Mouse (Mus musculus) midbrain, embryonic 15.5 days (tissue): ENCODE measurements at regions not wholly inside any gene's neighbourhood (a gene's known extent, or its start where the extent isn't known, plus 50 kb on each side); places are given as distances from the start of the nearest gene placed in this dataset.

Experiments used
- ATAC-seq: fragments of 200-750 bp; cut with Nextera tagmentation; replicated peaks from 2 replicates; pipeline ENCODE4 v1.8.0; 2017; ENCODE audit warnings: moderate TSS enrichment
- H3K27ac ChIP-seq: fragments of 300-500 bp; sonication (generic); 2 replicates; pipeline ENCODE4 v1.5.1; 2015; ENCODE audit warnings: mild to moderate bottlenecking, inconsistent platforms
- H3K27me3 ChIP-seq: fragments of 300-500 bp; sonication (generic); replicated peaks from 2 replicates; pipeline ENCODE4 v1.6.1; 2015; ENCODE audit warnings: inconsistent platforms
- H3K36me3 ChIP-seq: fragments of 300-500 bp; sonication (generic); replicated peaks from 2 replicates; pipeline ENCODE4 v1.6.1; 2015; ENCODE audit warnings: inconsistent platforms
- H3K4me1 ChIP-seq: fragments of 300-500 bp; sonication (generic); 2 replicates; pipeline ENCODE4 v1.6.1; 2015; ENCODE audit warnings: inconsistent platforms
- H3K4me2 ChIP-seq: fragments of 300-500 bp; sonication (generic); 2 replicates; pipeline ENCODE4 v1.6.1; 2015; ENCODE audit warnings: inconsistent platforms, mild to moderate bottlenecking, moderate library complexity
- H3K4me3 ChIP-seq: fragments of 300-500 bp; sonication (generic); 2 replicates; pipeline ENCODE4 v1.5.1; 2015; ENCODE audit warnings: mild to moderate bottlenecking, inconsistent platforms
- H3K9ac ChIP-seq: fragments of 300-500 bp; sonication (generic); 2 replicates; pipeline ENCODE4 v1.6.1; 2015; ENCODE audit warnings: mild to moderate bottlenecking, inconsistent platforms
- H3K9me3 ChIP-seq: fragments of 300-500 bp; sonication (generic); 2 replicates; pipeline ENCODE4 v1.6.1; 2016; ENCODE audit warnings: inconsistent platforms
- WGBS: fragments of 180-500 bp; shearing (Covaris S2); methylation state at CpG from one replicate; pipeline ENCODE4 v1.1.7; 2015; ENCODE audit warnings: mixed read lengths; 5-methylcytosine and 5-hydroxymethylcytosine counted together

DNA sequence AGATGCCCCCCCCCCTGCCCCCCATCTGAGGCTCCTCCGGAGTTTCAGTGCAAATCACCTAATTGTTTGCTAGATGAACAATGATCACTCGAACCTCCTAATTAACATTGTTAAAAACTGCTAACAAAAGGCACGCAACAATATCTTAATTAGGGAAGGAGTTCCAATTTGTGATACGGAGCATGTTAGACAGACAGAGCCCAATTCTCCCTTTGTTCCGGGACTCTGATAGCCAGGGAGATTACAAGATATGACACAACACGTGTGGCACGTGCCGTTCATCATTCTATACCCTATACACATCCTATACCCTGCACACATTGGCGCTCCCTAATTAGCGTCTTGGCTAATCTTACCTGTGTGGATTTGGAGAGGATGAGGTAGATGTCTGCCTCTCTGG, 237.5 kb downstream of the Cd83 start:
- Histone ChIP-seq H3K4me2 (no peak overlapping the region), H3K36me3 (no peaks in the 10 kb centered on the region), H3K9ac (no peak overlapping the region), H3K27ac (no peak overlapping the region), H3K27me3 (peaks cover 29% of the 10 kb centered on the region), H3K4me1 (peaks cover 27% of the 10 kb centered on the region), H3K9me3 (no peaks in the 10 kb centered on the region), H3K4me3 (no peak overlapping the region)
- ATAC-seq, result no peak
- WGBS, result 45% methylated on average over 10 of the region's 10 CpGs

- Histone ChIP-seq H3K27ac (no peak overlapping the region), H3K27me3 (peaks cover 28% of the 10 kb centered on the region), H3K36me3 (no peaks in the 10 kb centered on the region), H3K4me1 (peaks cover 15% of the 10 kb centered on the region), H3K9ac (no peak overlapping the region), H3K4me3 (no peak overlapping the region), H3K4me2 (no peak overlapping the region), H3K9me3 (no peaks in the 10 kb centered on the region)
- WGBS, result 48% methylated on average over 3 of the region's 3 CpGs
- ATAC-seq, result no peak
Observed at GRCm38 (mm10) chr13:44024612-44025011, 240.0 kb downstream of the Cd83 start.

- Histone ChIP-seq H3K4me1 (peaks cover 8% of the 10 kb centered on the region), H3K27ac (0 out of 2 replicates have a peak overlapping the region, but pooled peaks have one; percentile 13), H3K9ac (no peak overlapping the region), H3K9me3 (no peaks in the 10 kb centered on the region), H3K4me2 (peak overlapping the region; percentile 10; the same call in 1 of the 2 replicates), H3K4me3 (no peak overlapping the region), H3K27me3 (peaks cover 16% of the 10 kb centered on the region), H3K36me3 (no peaks in the 10 kb centered on the region)
- 0 out of 2 replicates have a peak, but pooled peaks have one; percentile 54 for ATAC-seq
- 51% methylated on average over 26 of the region's 26 CpGs for WGBS
Observed at GRCm38 (mm10) chr13:44026321-44027255, 242.0 kb downstream of the Cd83 start.

GRCm38 (mm10) chr13:44028081-44028480, 243.5 kb downstream of the Cd83 start:
- Histone ChIP-seq H3K9me3 (no peaks in the 10 kb centered on the region), H3K4me3 (no peak overlapping the region), H3K27ac (no peak overlapping the region), H3K36me3 (no peaks in the 10 kb centered on the region), H3K27me3 (peaks cover 9% of the 10 kb centered on the region; the same call in 1 of the 2 replicates), H3K4me1 (peaks cover 8% of the 10 kb centered on the region; the same call in 1 of the 2 replicates), H3K4me2 (no peak overlapping the region), H3K9ac (no peak overlapping the region)
- no peak for ATAC-seq
- WGBS, result 90% methylated on average over 6 of the region's 6 CpGs

DNA sequence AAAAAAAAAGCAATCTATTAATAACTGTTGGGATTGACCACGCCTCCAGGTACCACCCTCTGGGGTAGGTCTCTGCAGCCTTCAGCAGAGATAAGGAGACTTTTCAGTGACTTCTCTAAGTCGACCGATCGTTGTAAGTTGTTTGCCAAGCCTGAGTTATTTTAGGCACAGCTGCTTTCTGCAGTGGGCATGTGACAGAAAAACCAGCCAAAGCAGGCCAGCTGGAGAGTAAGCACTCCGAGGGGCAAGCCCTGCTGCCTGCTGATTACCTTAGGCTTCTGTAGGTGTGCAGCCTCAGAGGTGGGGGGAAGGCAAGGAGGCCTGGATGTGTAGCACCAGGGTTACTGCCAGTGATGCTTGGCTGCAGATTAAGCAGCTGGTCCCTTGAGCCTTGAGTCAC, 246.0 kb downstream of the Cd83 start:
- H3K4me3 ChIP-seq, result no peak overlapping the region
- H3K27me3 ChIP-seq, result no peaks in the 10 kb centered on the region
- no peak for ATAC-seq
- no peak overlapping the region for H3K4me2 ChIP-seq
- WGBS, result 83% methylated on average over 5 of the region's 5 CpGs
- H3K4me1 ChIP-seq, result peaks cover 8% of the 10 kb centered on the region; the same call in 1 of the 2 replicates
- no peak overlapping the region for H3K9ac ChIP-seq
- H3K27ac ChIP-seq, result no peak overlapping the region
- H3K36me3 ChIP-seq, result no peaks in the 10 kb centered on the region
- H3K9me3 ChIP-seq, result no peaks in the 10 kb centered on the region

DNA sequence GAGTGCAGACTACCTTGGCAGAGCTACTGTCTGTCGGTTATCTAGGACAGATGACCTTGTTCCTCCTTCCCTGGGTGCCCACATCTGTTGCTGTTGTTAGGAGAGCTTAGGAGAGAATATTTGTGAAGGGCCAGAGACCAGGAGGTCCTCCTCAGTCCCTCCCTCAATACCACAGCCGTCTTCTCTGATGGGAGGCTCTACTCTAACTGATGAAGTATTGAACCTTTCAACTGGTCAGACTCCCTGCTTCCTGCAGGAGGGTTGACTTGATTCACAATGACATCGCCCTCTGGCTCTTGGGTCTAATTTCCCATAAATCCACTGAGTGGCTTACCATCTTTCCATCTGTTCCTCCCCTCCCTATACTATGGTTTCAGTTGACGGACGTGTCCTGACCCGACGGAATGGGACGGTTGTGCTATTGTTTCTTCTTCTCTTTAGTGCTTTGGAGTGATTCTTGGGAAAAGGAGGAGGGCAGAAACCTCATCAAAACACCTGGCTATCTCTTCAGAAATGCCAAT, 253.3 kb downstream of the Cd83 start:
- H3K4me3 ChIP-seq, result no peak overlapping the region
- H3K9ac ChIP-seq, result no peak overlapping the region
- peaks cover under 1% of the 10 kb centered on the region for H3K4me1 ChIP-seq
- H3K27ac ChIP-seq, result no peak overlapping the region
- H3K4me2 ChIP-seq, result no peak overlapping the region
- ATAC-seq, result no peak
- no peaks in the 10 kb centered on the region for H3K9me3 ChIP-seq
- no peaks in the 10 kb centered on the region for H3K36me3 ChIP-seq
- peaks cover 6% of the 10 kb centered on the region; the same call in 1 of the 2 replicates for H3K27me3 ChIP-seq
- 81% methylated on average over 8 of the region's 8 CpGs for WGBS

DNA sequence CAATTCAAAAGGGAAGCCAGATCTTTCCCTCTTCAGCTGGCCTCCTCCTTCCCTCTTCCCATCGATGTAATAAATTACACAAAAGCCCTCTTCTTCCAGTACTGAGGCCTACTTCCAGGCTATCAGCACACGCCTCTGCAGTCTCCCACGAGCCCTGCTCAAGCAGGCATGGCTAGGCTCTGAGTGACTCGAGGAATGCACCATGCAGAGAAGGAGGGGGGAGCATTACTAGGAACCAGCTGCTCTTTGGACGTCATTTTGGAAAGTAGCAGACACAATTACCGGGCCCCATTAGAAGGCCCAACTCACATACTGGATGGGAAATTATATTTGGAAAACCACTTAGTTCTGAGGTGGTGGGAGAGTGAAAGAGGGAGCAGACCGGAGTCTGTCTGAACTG, 253.7 kb downstream of the Cd83 start:
- peaks cover 6% of the 10 kb centered on the region for H3K4me1 ChIP-seq
- H3K4me3 ChIP-seq, result no peak overlapping the region
- H3K4me2 ChIP-seq, result no peak overlapping the region
- H3K27ac ChIP-seq, result no peak overlapping the region
- no peak for ATAC-seq
- no peak overlapping the region for H3K9ac ChIP-seq
- H3K27me3 ChIP-seq, result peaks cover 6% of the 10 kb centered on the region; the same call in 1 of the 2 replicates
- WGBS, result 42% methylated on average over 7 of the region's 7 CpGs
- no peaks in the 10 kb centered on the region for H3K36me3 ChIP-seq
- H3K9me3 ChIP-seq, result no peaks in the 10 kb centered on the region

DNA sequence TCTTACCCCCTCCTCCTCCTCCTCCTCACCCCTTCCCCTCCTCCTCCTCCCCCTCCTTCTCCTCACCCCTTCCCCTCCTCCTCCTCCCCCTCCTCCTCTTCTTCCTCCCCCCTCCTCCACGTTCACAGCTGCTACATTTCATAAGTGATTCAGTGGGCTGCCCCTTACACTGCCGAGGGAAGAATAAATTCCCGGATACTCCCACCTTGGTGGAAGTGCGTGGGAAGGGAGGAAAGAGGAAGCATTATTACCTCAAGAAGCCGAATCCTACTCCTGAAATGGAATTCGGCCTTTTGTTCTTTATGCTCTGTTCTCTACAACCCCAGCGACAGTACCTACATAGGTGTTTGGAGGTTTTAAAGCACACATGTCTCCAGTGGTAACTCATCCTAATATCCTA, 256.1 kb downstream of the Cd83 start:
- no peak overlapping the region for H3K9ac ChIP-seq
- no peaks in the 10 kb centered on the region for H3K9me3 ChIP-seq
- no peak overlapping the region for H3K4me2 ChIP-seq
- no peak for ATAC-seq
- 47% methylated on average over 7 of the region's 7 CpGs for WGBS
- peaks cover 6% of the 10 kb centered on the region; the same call in 1 of the 2 replicates for H3K27me3 ChIP-seq
- H3K36me3 ChIP-seq, result no peaks in the 10 kb centered on the region
- H3K4me1 ChIP-seq, result peaks cover 20% of the 10 kb centered on the region
- no peak overlapping the region for H3K4me3 ChIP-seq
- H3K27ac ChIP-seq, result no peak overlapping the region

DNA sequence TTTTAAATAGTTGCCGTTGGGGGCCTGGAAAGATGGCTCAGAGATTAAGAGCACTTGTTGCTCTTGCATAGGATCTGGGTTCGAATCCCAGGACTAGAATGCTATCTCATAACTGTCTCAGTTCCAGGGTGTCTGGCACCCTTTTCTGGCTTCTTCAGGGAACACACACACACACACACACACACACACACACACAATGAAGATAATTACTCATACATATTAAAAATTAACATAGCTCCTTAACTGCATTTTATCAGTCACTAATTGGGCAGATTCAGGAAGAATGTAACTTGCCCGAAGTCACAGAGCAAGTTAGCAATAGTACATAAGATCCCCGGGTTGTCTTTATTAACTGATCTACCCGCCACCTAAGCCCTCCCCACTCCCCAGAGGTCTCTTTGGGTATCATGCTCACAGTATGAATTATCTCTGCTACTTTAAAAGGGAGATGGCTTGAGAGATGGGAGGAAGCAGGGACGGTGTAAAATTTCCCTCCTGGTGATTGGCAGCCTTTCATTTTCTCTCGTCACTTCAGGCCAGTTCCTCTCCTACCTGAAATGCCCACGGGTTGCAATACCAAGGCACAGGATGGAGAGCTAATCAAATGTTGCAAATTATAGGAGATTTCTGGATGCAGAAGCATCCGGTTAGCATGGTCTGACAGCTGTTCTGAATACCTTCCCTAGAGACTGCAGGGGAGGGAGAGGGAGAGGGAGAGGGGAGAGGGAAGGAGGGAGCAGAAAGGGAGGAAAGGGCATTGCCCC, 258.3 kb downstream of the Cd83 start:
- H3K27me3 ChIP-seq, result peaks cover 6% of the 10 kb centered on the region; the same call in 1 of the 2 replicates
- ATAC-seq, result peak; percentile 78
- peaks cover 20% of the 10 kb centered on the region for H3K4me1 ChIP-seq
- H3K27ac ChIP-seq, result 0 out of 2 replicates have a peak overlapping the region, but pooled peaks have one; percentile 38
- 27% methylated on average over 9 of the region's 9 CpGs for WGBS
- H3K36me3 ChIP-seq, result no peaks in the 10 kb centered on the region
- no peak overlapping the region for H3K9ac ChIP-seq
- H3K9me3 ChIP-seq, result no peaks in the 10 kb centered on the region
- H3K4me2 ChIP-seq, result no peak overlapping the region
- no peak overlapping the region for H3K4me3 ChIP-seq

DNA sequence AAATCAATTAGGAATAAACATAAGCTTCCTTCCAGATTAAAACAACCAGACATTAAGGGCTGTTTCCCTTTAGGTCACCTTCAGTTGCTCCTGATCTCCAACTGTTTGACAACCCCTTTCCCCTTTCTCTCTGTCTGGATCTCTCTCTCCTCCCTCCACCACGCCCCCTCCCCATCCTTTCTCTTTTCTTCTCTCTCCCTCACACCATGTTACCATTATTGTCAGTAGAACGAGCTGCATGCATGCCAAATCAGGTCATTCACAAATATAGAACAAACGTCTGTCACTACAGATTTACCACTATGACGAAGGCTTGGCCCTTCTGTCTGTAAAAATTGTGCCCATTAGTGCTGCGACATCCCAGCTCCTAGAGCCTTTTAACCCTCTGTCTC, 258.9 kb downstream of the Cd83 start:
- H3K27me3 ChIP-seq, result peaks cover 6% of the 10 kb centered on the region; the same call in 1 of the 2 replicates
- H3K4me1 ChIP-seq, result peaks cover 20% of the 10 kb centered on the region
- H3K27ac ChIP-seq, result peak overlapping the region; percentile 58; the same call in 1 of the 2 replicates
- no peaks in the 10 kb centered on the region for H3K36me3 ChIP-seq
- no peak overlapping the region for H3K4me2 ChIP-seq
- 6% methylated on average over 5 of the region's 5 CpGs for WGBS
- no peaks in the 10 kb centered on the region for H3K9me3 ChIP-seq
- ATAC-seq, result peak; percentile 75
- H3K9ac ChIP-seq, result no peak overlapping the region
- H3K4me3 ChIP-seq, result no peak overlapping the region

- Histone ChIP-seq H3K27ac (no peak overlapping the region), H3K4me2 (no peak overlapping the region), H3K4me1 (peaks cover 20% of the 10 kb centered on the region), H3K9ac (no peak overlapping the region), H3K9me3 (no peaks in the 10 kb centered on the region), H3K27me3 (no peaks in the 10 kb centered on the region), H3K4me3 (no peak overlapping the region), H3K36me3 (no peaks in the 10 kb centered on the region)
- no peak for ATAC-seq
- 59% methylated on average over 23 of the region's 23 CpGs for WGBS
Observed at GRCm38 (mm10) chr13:44044546-44045216, 260.1 kb downstream of the Cd83 start.
